Mouse (Mus musculus) kidney, postnatal 14 days (tissue): ENCODE data around the gene Gstcd.
A peak's percentile ranks its signal among the peaks of the same experiment; 100 is the strongest.

ENCODE experiments used
- DNase-seq: peaks from one replicate; pipeline ENCODE4 v3.0.0; 2022; ENCODE audit warnings: mixed read lengths

The Gstcd gene

GRCm38 (mm10) chr3:133007250-133007649, 84.6 kb downstream of the Gstcd start:
- no peak for DNase-seq

- DNase-seq, result no peak
Measured at GRCm38 (mm10) chr3:132996299-132996698, 95.5 kb downstream of the Gstcd start.

- DNase-seq, result no peak
Measured at GRCm38 (mm10) chr3:132995904-132996267, 95.9 kb downstream of the Gstcd start.

GRCm38 (mm10) chr3:132995172-132995903, 96.5 kb downstream of the Gstcd start:
- peak; percentile 69 for DNase-seq

GRCm38 (mm10) chr3:132986188-132986587, 105.6 kb downstream of the Gstcd start:
- DNase-seq, result no peak

- peak; percentile 55 for DNase-seq
Measured at GRCm38 (mm10) chr3:132983845-132984485, 107.9 kb downstream of the Gstcd start.

- DNase-seq, result no peak
Measured at GRCm38 (mm10) chr3:132981968-132982367, 109.9 kb downstream of the Gstcd start.

- no peak for DNase-seq
Measured at GRCm38 (mm10) chr3:132979781-132980461, 111.9 kb downstream of the Gstcd start.

GRCm38 (mm10) chr3:132966255-132966654, 125.6 kb downstream of the Gstcd start:
- no peak for DNase-seq

GRCm38 (mm10) chr3:132964715-132965507, 126.9 kb downstream of the Gstcd start:
- DNase-seq, result no peak

GRCm38 (mm10) chr3:132962631-132963361, 129.0 kb downstream of the Gstcd start:
- DNase-seq, result no peak

GRCm38 (mm10) chr3:132950529-132950880, 141.3 kb downstream of the Gstcd start:
- DNase-seq, result no peak

- peak; percentile 76 for DNase-seq
Measured at GRCm38 (mm10) chr3:132949791-132950528, 141.9 kb downstream of the Gstcd start, which contains the start of gene Npnt. TSS of gene Npnt (minus strand) at chr3:132950291.

- peak; percentile 50 for DNase-seq
Measured at GRCm38 (mm10) chr3:132949380-132949790, 142.4 kb downstream of the Gstcd start.

- DNase-seq, result peak; percentile 36
Measured at GRCm38 (mm10) chr3:132948298-132948795, 143.5 kb downstream of the Gstcd start.

GRCm38 (mm10) chr3:132946086-132946485, 145.7 kb downstream of the Gstcd start:
- no peak for DNase-seq

- DNase-seq, result no peak
Measured at GRCm38 (mm10) chr3:132945669-132946068, 146.2 kb downstream of the Gstcd start.

GRCm38 (mm10) chr3:132944609-132945008, 147.2 kb downstream of the Gstcd start:
- peak; percentile 48 for DNase-seq

- DNase-seq, result no peak
Measured at GRCm38 (mm10) chr3:132944193-132944592, 147.6 kb downstream of the Gstcd start.

- no peak for DNase-seq
Measured at GRCm38 (mm10) chr3:132942778-132943177, 149.1 kb downstream of the Gstcd start.
